Mouse (Mus musculus) T-helper 17 cell (primary cell): ENCODE data around the gene Sirt4.

ENCODE experiments used
- in situ Hi-C, 2 experiments: fragments of 300-600 bp; cut with MboI, MseI; formaldehyde crosslinking; loops; 1 replicate in 1 of 2; 2 replicates in 1 of 2; pipeline ENCODE4 v1.15.1; 2025; ENCODE audit warnings: high pct_unique_total_duplicates in 2 of 2

Sirt4 gene

GRCm38 (mm10) chr5:115492711-115493335 is 8.3 kb upstream of the Sirt4 start:
- in situ Hi-C loops, result no loop called here

- in situ Hi-C loops, result no loop called here
Observed at GRCm38 (mm10) chr5:115491771-115492322, 7.3 kb upstream of the Sirt4 start.

- in situ Hi-C loops, result no loop called here
Observed at GRCm38 (mm10) chr5:115491076-115491475, 6.6 kb upstream of the Sirt4 start.

GRCm38 (mm10) chr5:115490638-115491000 is 6.1 kb upstream of the Sirt4 start:
- in situ Hi-C loops, result no loop called here

- in situ Hi-C loops, result no loop called here
Observed at GRCm38 (mm10) chr5:115489699-115490637, 5.4 kb upstream of the Sirt4 start.

GRCm38 (mm10) chr5:115488841-115489698 is 4.5 kb upstream of the Sirt4 start:
- in situ Hi-C loops, result no loop called here

GRCm38 (mm10) chr5:115487942-115488580 is 3.5 kb upstream of the Sirt4 start:
- in situ Hi-C loops, result no loop called here

- in situ Hi-C loops, result no loop called here
Observed at GRCm38 (mm10) chr5:115487353-115487752, 2.8 kb upstream of the Sirt4 start.

- in situ Hi-C loops, result no loop called here
Observed at GRCm38 (mm10) chr5:115486726-115487125, 2.2 kb upstream of the Sirt4 start.

GRCm38 (mm10) chr5:115485489-115486205 is 1.1 kb upstream of the Sirt4 start:
- in situ Hi-C loops, result no loop called here

GRCm38 (mm10) chr5:115484996-115485395 is 471 bp upstream of the Sirt4 start:
- in situ Hi-C loops, result loop anchor here in 1 of 2 experiments (5.0 kb wide), 1 partner anchor 1658 kb away; no protein-coding TSS in a partner anchor

GRCm38 (mm10) chr5:115483385-115483784 is 1.1 kb downstream of the Sirt4 start:
- in situ Hi-C loops, result loop anchor here in 1 of 2 experiments (5.0 kb wide), 1 partner anchor 1656 kb away; no protein-coding TSS in a partner anchor

GRCm38 (mm10) chr5:115482390-115483265 is 1.9 kb downstream of the Sirt4 start:
- in situ Hi-C loops, result loop anchor here in 1 of 2 experiments (5.0 kb wide), 1 partner anchor 1655 kb away; no protein-coding TSS in a partner anchor

- in situ Hi-C loops, result loop anchor here in 1 of 2 experiments (5.0 kb wide), 1 partner anchor 1653 kb away; no protein-coding TSS in a partner anchor
Observed at GRCm38 (mm10) chr5:115480101-115480500, 4.4 kb downstream of the Sirt4 start.

GRCm38 (mm10) chr5:115479561-115479960 is 5.0 kb downstream of the Sirt4 start:
- in situ Hi-C loops, result no loop called here

- in situ Hi-C loops, result no loop called here
Observed at GRCm38 (mm10) chr5:115476107-115476727, 8.3 kb downstream of the Sirt4 start.

- in situ Hi-C loops, result no loop called here
Observed at GRCm38 (mm10) chr5:115475337-115476106, 9.0 kb downstream of the Sirt4 start.
